In the genomic region with DNA sequence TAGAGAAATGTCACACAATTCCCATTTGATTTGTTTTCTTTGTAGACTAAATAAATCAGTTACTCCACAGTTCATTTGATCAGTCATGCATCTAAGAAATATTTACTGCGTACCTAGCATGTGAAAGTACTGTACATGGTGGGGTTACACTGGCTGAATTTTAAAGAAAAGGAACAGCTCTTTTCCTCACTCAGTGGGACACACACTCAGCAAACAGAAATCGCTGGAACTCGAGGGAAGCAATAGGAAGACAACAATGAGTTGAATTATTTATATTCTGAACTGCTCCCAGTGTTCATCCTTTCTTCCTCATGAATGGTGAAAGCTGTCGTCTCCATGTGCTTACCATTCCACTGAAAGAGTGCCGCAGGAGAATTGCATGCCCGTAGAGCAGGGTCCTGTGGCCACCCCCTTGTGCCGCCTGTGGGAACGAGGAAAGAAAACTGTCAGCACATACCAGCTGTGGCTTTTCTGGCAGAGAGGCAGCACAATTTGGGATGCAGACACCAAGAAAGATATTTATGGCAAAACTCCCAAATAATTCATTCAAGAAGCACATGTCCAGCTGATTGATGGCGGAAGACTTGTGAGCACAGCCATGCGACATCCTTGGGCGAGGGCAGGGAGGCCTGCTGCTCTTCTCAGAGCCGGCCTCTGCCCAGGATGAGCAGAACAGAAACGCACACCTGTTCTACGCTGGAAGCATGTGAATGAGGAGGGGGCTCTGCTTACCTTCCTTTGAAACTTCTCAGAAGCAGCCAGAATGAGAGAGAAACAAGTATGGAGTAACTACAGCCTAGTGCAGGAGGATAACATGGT, we compare ENCODE assay signal across 18 mouse cellular contexts.
A peak's percentile ranks its signal among the peaks of the same experiment; 100 is the strongest.
DNase-seq lines count a peak whose midpoint lies in the region; ATAC-seq and TF ChIP-seq lines count a peak whose summit lies in the region.
"Had no signal": no experiment of that assay in that cellular context is flagged by ENCODE, and none has a peak within 500 bp of the region (broad histone marks: within the 10 kb centered on the region; RNA-seq: fewer than 3 reads in every experiment).

No protein-coding gene starts in this region.

- no peaks in the 10 kb centered on the region for H3K27me3 ChIP-seq in hindbrain, embryonic 11.5 days (ENCODE audit: control insufficient read depth, insufficient read depth, low read length)
- H3K27me3 ChIP-seq in hindbrain, embryonic 10.5 days (ENCODE audit: insufficient read depth, poor library complexity, severe bottlenecking) = no peaks in the 10 kb centered on the region
- H3K27me3 ChIP-seq in hindbrain, embryonic 12.5 days = no peaks in the 10 kb centered on the region
- no peaks in the 10 kb centered on the region for H3K27me3 ChIP-seq in hindbrain, embryonic 15.5 days
- no peaks in the 10 kb centered on the region for H3K27me3 ChIP-seq in midbrain, postnatal 0 days (ENCODE audit: insufficient read depth, low read length)
- H3K27me3 ChIP-seq: embryonic facial prominence, embryonic 15.5 days; forebrain, embryonic 12.5 days; liver, embryonic 12.5 days; megakaryocyte, embryonic 14.5 days had no signal

- no peak for DNase-seq in hindbrain, embryonic 11.5 days (ENCODE audit: low spot score)
- DNase-seq in hindbrain, embryonic 10.5 days (ENCODE audit: low spot score) = no peak
- peak; percentile 34 for DNase-seq in midbrain, postnatal 0 days (ENCODE audit: low spot score)
- no peak for DNase-seq in adrenal gland, postnatal 25 days
- DNase-seq: cerebellum, adult 9-11 months; gastrocnemius, postnatal 36 days; kidney, adult 8-10 months; kidney, postnatal 14 days; lung, adult 2 months; spleen, adult 18-20 months; thymus, postnatal 25 days had no signal

- ATAC-seq in hindbrain, embryonic 11.5 days (ENCODE audit: low FRiP score) = peak; percentile 53; the same call in 1 of the 2 replicates
- ATAC-seq in hindbrain, embryonic 12.5 days (ENCODE audit: low FRiP score) = 0 out of 2 replicates have a peak, but pooled peaks have one; percentile 58
- ATAC-seq in hindbrain, embryonic 15.5 days (ENCODE audit: low FRiP score, low read depth) = peak; percentile 63; the same call in 1 of the 2 replicates
- peak; percentile 39; the same call in 1 of the 2 replicates for ATAC-seq in midbrain, postnatal 0 days (ENCODE audit: low FRiP score)
- ATAC-seq in cerebellum, adult (ENCODE audit: insufficient number of reproducible peaks, low FRiP score, low TSS enrichment) = no peak
- ATAC-seq: liver, embryonic 12.5 days had no signal

- no peaks in the 10 kb centered on the region for H3K9me3 ChIP-seq in hindbrain, embryonic 11.5 days (ENCODE audit: control insufficient read depth, low read length)
- no peaks in the 10 kb centered on the region for H3K9me3 ChIP-seq in hindbrain, embryonic 10.5 days
- no peaks in the 10 kb centered on the region for H3K9me3 ChIP-seq in hindbrain, embryonic 12.5 days (replicated peaks)
- no peaks in the 10 kb centered on the region for H3K9me3 ChIP-seq in hindbrain, embryonic 15.5 days
- no peaks in the 10 kb centered on the region for H3K9me3 ChIP-seq in midbrain, postnatal 0 days (ENCODE audit: low read length)
- H3K9me3 ChIP-seq: embryonic facial prominence, embryonic 15.5 days; forebrain, embryonic 12.5 days; liver, embryonic 12.5 days had no signal

- H3K4me2 ChIP-seq in hindbrain, embryonic 11.5 days (replicated peaks; ENCODE audit: low read depth, low read length) = no peak overlapping the region
- no peak overlapping the region for H3K4me2 ChIP-seq in hindbrain, embryonic 12.5 days (replicated peaks)
- no peak overlapping the region for H3K4me2 ChIP-seq in hindbrain, embryonic 15.5 days
- no peak overlapping the region for H3K4me2 ChIP-seq in midbrain, postnatal 0 days (ENCODE audit: low read depth, low read length, poor library complexity, severe bottlenecking)
- H3K4me2 ChIP-seq: embryonic facial prominence, embryonic 15.5 days; forebrain, embryonic 12.5 days; liver, embryonic 12.5 days had no signal

- H3K27ac ChIP-seq in hindbrain, embryonic 11.5 days (ENCODE audit: low read depth, low read length) = no peak overlapping the region
- H3K27ac ChIP-seq in hindbrain, embryonic 10.5 days = no peak overlapping the region
- no peak overlapping the region for H3K27ac ChIP-seq in hindbrain, embryonic 12.5 days
- no peak overlapping the region for H3K27ac ChIP-seq in hindbrain, embryonic 15.5 days (replicated peaks)
- no peak overlapping the region for H3K27ac ChIP-seq in midbrain, postnatal 0 days (ENCODE audit: low read depth, low read length)
- H3K27ac ChIP-seq: embryonic facial prominence, embryonic 15.5 days; forebrain, embryonic 12.5 days; liver, embryonic 12.5 days had no signal

- H3K9ac ChIP-seq in hindbrain, embryonic 11.5 days (ENCODE audit: low read depth, low read length) = no peak overlapping the region
- no peak overlapping the region for H3K9ac ChIP-seq in hindbrain, embryonic 12.5 days
- no peak overlapping the region for H3K9ac ChIP-seq in hindbrain, embryonic 15.5 days
- no peak overlapping the region for H3K9ac ChIP-seq in midbrain, postnatal 0 days (replicated peaks; ENCODE audit: low read length, poor library complexity, severe bottlenecking)
- H3K9ac ChIP-seq: embryonic facial prominence, embryonic 15.5 days; forebrain, embryonic 12.5 days; liver, embryonic 12.5 days had no signal

- no peak overlapping the region for H3K4me3 ChIP-seq in hindbrain, embryonic 11.5 days (ENCODE audit: low read depth, low read length)
- no peak overlapping the region for H3K4me3 ChIP-seq in hindbrain, embryonic 10.5 days
- no peak overlapping the region for H3K4me3 ChIP-seq in hindbrain, embryonic 12.5 days
- H3K4me3 ChIP-seq in hindbrain, embryonic 15.5 days = no peak overlapping the region
- H3K4me3 ChIP-seq in midbrain, postnatal 0 days (ENCODE audit: low read depth, low read length) = no peak overlapping the region
- H3K4me3 ChIP-seq: embryonic facial prominence, embryonic 15.5 days; forebrain, embryonic 12.5 days; liver, embryonic 12.5 days; megakaryocyte, embryonic 14.5 days had no signal

- TF ChIP-seq CTCF in midbrain, postnatal 0 days (IDR thresholded peaks at IDR 0.05) = no peak

- 77% methylated on average over 14 of the region's 14 CpGs for WGBS in hindbrain, embryonic 11.5 days
- WGBS in hindbrain, embryonic 10.5 days = 85% methylated on average over 14 of the region's 14 CpGs
- WGBS in hindbrain, embryonic 12.5 days = 75% methylated on average over 14 of the region's 14 CpGs
- 48% methylated on average over 14 of the region's 14 CpGs for WGBS in hindbrain, embryonic 15.5 days
- WGBS in midbrain, postnatal 0 days = 60% methylated on average over 14 of the region's 14 CpGs

- no peaks in the 10 kb centered on the region for H3K36me3 ChIP-seq in hindbrain, embryonic 11.5 days (ENCODE audit: control insufficient read depth, insufficient read depth, low read length)
- H3K36me3 ChIP-seq in hindbrain, embryonic 10.5 days = no peaks in the 10 kb centered on the region
- H3K36me3 ChIP-seq in hindbrain, embryonic 12.5 days = no peaks in the 10 kb centered on the region
- no peaks in the 10 kb centered on the region for H3K36me3 ChIP-seq in hindbrain, embryonic 15.5 days
- no peaks in the 10 kb centered on the region for H3K36me3 ChIP-seq in midbrain, postnatal 0 days (ENCODE audit: insufficient read depth, low read length)
- H3K36me3 ChIP-seq: embryonic facial prominence, embryonic 15.5 days; forebrain, embryonic 12.5 days; liver, embryonic 12.5 days had no signal

- H3K4me1 ChIP-seq in hindbrain, embryonic 11.5 days (replicated peaks; ENCODE audit: control insufficient read depth, insufficient read depth, low read length) = no peaks in the 10 kb centered on the region
- H3K4me1 ChIP-seq in hindbrain, embryonic 10.5 days (replicated peaks) = no peaks in the 10 kb centered on the region
- H3K4me1 ChIP-seq in hindbrain, embryonic 12.5 days = peaks cover 5% of the 10 kb centered on the region; the same call in 1 of the 2 replicates
- H3K4me1 ChIP-seq in hindbrain, embryonic 15.5 days (replicated peaks) = peaks cover 5% of the 10 kb centered on the region; the same call in 1 of the 2 replicates
- no peaks in the 10 kb centered on the region; the same call in 1 of the 2 replicates for H3K4me1 ChIP-seq in midbrain, postnatal 0 days (ENCODE audit: insufficient read depth, low read length)
- H3K4me1 ChIP-seq: embryonic facial prominence, embryonic 15.5 days; forebrain, embryonic 12.5 days; liver, embryonic 12.5 days; megakaryocyte, embryonic 14.5 days had no signal
